Mouse (Mus musculus): ENCODE results near the gene Gzmf. TPM values are rescaled to one million over a fixed set of nuclear protein-coding genes. Genes with fewer than 3 reads are reported as not detected.
"Not testable (repeated sequence)": the region's sequence is repeated elsewhere in the genome, so short reads cannot be mapped to it uniquely, and the experiment has no call there.

The Gzmf gene
- polyA plus RNA-seq, 1 experiment = not detected

GRCm38 (mm10) chr14:56186521-56186920 lies 24.7 kb downstream of the Gzmf start:
- no peaks in the 10 kb centered on the region for H3K4me1 ChIP-seq (replicated peaks; ENCODE audit: control insufficient read depth, insufficient read depth, low read length)
- no peak for TF ChIP-seq CTCF (IDR thresholded peaks at IDR 0.05; ENCODE audit: borderline replicate concordance, control insufficient read depth, extremely low read depth, insufficient read depth, low read length, poor library complexity)
- TF ChIP-seq POLR2A (IDR thresholded peaks at IDR 0.05; ENCODE audit: control insufficient read depth, extremely low read depth, insufficient read depth, low read length, poor library complexity) = no peak
- DNase-seq = no peak
- H3K36me3 ChIP-seq (ENCODE audit: control insufficient read depth, insufficient read depth, low read length) = no peaks in the 10 kb centered on the region
- no peaks in the 10 kb centered on the region for H3K27me3 ChIP-seq (ENCODE audit: control insufficient read depth, insufficient read depth, low read length)
- 83% methylated on average over 5 of the region's 5 CpGs for WGBS
- H3K4me3 ChIP-seq (ENCODE audit: control insufficient read depth, insufficient read depth, low read length) = no peak overlapping the region
- no peak overlapping the region for H3K27ac ChIP-seq (ENCODE audit: control insufficient read depth, insufficient read depth, low read length)

GRCm38 (mm10) chr14:56177651-56178050 lies 33.6 kb downstream of the Gzmf start:
- not testable (repeated sequence) for H3K36me3 ChIP-seq (ENCODE audit: control insufficient read depth, insufficient read depth, low read length); H3K27me3 ChIP-seq (ENCODE audit: control insufficient read depth, insufficient read depth, low read length); H3K27ac ChIP-seq (ENCODE audit: control insufficient read depth, insufficient read depth, low read length); H3K4me3 ChIP-seq (ENCODE audit: control insufficient read depth, insufficient read depth, low read length); H3K4me1 ChIP-seq (replicated peaks; ENCODE audit: control insufficient read depth, insufficient read depth, low read length)
- peak; percentile 65; the same call in 1 of the 2 replicates for TF ChIP-seq CTCF (IDR thresholded peaks at IDR 0.05; ENCODE audit: borderline replicate concordance, control insufficient read depth, extremely low read depth, insufficient read depth, low read length, poor library complexity)
- DNase-seq = peak; percentile 46
- WGBS = 18% methylated on average over 8 of the region's 8 CpGs

GRCm38 (mm10) chr14:56174499-56174898 lies 36.7 kb downstream of the Gzmf start, which contains the start of gene Gzmn:
TSS of gene Gzmn (minus strand) at chr14:56174599.
- no peak for DNase-seq
- no peak for TF ChIP-seq POLR2A (IDR thresholded peaks at IDR 0.05; ENCODE audit: control insufficient read depth, extremely low read depth, insufficient read depth, low read length, poor library complexity)
- no peak within 1 kb of the TSS for H3K4me3 ChIP-seq (ENCODE audit: control insufficient read depth, insufficient read depth, low read length)
- no peaks in the 10 kb centered on the region for H3K4me1 ChIP-seq (replicated peaks; ENCODE audit: control insufficient read depth, insufficient read depth, low read length)
- H3K36me3 ChIP-seq (ENCODE audit: control insufficient read depth, insufficient read depth, low read length) = no peaks in the 10 kb centered on the region
- H3K27me3 ChIP-seq (ENCODE audit: control insufficient read depth, insufficient read depth, low read length) = no peaks in the 10 kb centered on the region
- WGBS = 95% methylated on average over 5 of the region's 5 CpGs
- H3K27ac ChIP-seq (ENCODE audit: control insufficient read depth, insufficient read depth, low read length) = no peak within 1 kb of the TSS

- H3K4me3 ChIP-seq (ENCODE audit: control insufficient read depth, insufficient read depth, low read length) = no peak overlapping the region
- no peaks in the 10 kb centered on the region for H3K4me1 ChIP-seq (replicated peaks; ENCODE audit: control insufficient read depth, insufficient read depth, low read length)
- no peak overlapping the region for H3K27ac ChIP-seq (ENCODE audit: control insufficient read depth, insufficient read depth, low read length)
- no peaks in the 10 kb centered on the region for H3K27me3 ChIP-seq (ENCODE audit: control insufficient read depth, insufficient read depth, low read length)
- DNase-seq = no peak
- H3K36me3 ChIP-seq (ENCODE audit: control insufficient read depth, insufficient read depth, low read length) = no peaks in the 10 kb centered on the region
- no peak for TF ChIP-seq POLR2A (IDR thresholded peaks at IDR 0.05; ENCODE audit: control insufficient read depth, extremely low read depth, insufficient read depth, low read length, poor library complexity)
- no peak for TF ChIP-seq CTCF (IDR thresholded peaks at IDR 0.05; ENCODE audit: borderline replicate concordance, control insufficient read depth, extremely low read depth, insufficient read depth, low read length, poor library complexity)
- 97% methylated on average over 6 of the region's 6 CpGs for WGBS
Observed at GRCm38 (mm10) chr14:56173396-56173795, 37.8 kb downstream of the Gzmf start.

GRCm38 (mm10) chr14:56172744-56173143 lies 38.5 kb downstream of the Gzmf start:
- DNase-seq = no peak
- Histone ChIP-seq H3K36me3 (ENCODE audit: control insufficient read depth, insufficient read depth, low read length) (no peaks in the 10 kb centered on the region), H3K27ac (ENCODE audit: control insufficient read depth, insufficient read depth, low read length) (no peak overlapping the region), H3K27me3 (ENCODE audit: control insufficient read depth, insufficient read depth, low read length) (no peaks in the 10 kb centered on the region), H3K4me3 (ENCODE audit: control insufficient read depth, insufficient read depth, low read length) (no peak overlapping the region), H3K4me1 (replicated peaks; ENCODE audit: control insufficient read depth, insufficient read depth, low read length) (no peaks in the 10 kb centered on the region)
- TF ChIP-seq POLR2A (IDR thresholded peaks at IDR 0.05; ENCODE audit: control insufficient read depth, extremely low read depth, insufficient read depth, low read length, poor library complexity) (no peak), CTCF (IDR thresholded peaks at IDR 0.05; ENCODE audit: borderline replicate concordance, control insufficient read depth, extremely low read depth, insufficient read depth, low read length, poor library complexity) (no peak)
- 93% methylated on average over 5 of the region's 5 CpGs for WGBS

- H3K4me3 ChIP-seq (ENCODE audit: control insufficient read depth, insufficient read depth, low read length) = no peak overlapping the region
- H3K4me1 ChIP-seq (replicated peaks; ENCODE audit: control insufficient read depth, insufficient read depth, low read length) = no peaks in the 10 kb centered on the region
- no peak overlapping the region for H3K27ac ChIP-seq (ENCODE audit: control insufficient read depth, insufficient read depth, low read length)
- DNase-seq = no peak
- 70% methylated on average over 6 of the region's 6 CpGs for WGBS
- H3K27me3 ChIP-seq (ENCODE audit: control insufficient read depth, insufficient read depth, low read length) = no peaks in the 10 kb centered on the region
- TF ChIP-seq CTCF (IDR thresholded peaks at IDR 0.05; ENCODE audit: borderline replicate concordance, control insufficient read depth, extremely low read depth, insufficient read depth, low read length, poor library complexity) = no peak
- no peak for TF ChIP-seq POLR2A (IDR thresholded peaks at IDR 0.05; ENCODE audit: control insufficient read depth, extremely low read depth, insufficient read depth, low read length, poor library complexity)
- H3K36me3 ChIP-seq (ENCODE audit: control insufficient read depth, insufficient read depth, low read length) = no peaks in the 10 kb centered on the region
Observed at GRCm38 (mm10) chr14:56168009-56168408, 43.2 kb downstream of the Gzmf start.

- TF ChIP-seq CTCF (IDR thresholded peaks at IDR 0.05; ENCODE audit: borderline replicate concordance, control insufficient read depth, extremely low read depth, insufficient read depth, low read length, poor library complexity) = no peak
- TF ChIP-seq POLR2A (IDR thresholded peaks at IDR 0.05; ENCODE audit: control insufficient read depth, extremely low read depth, insufficient read depth, low read length, poor library complexity) = no peak
- no peak for DNase-seq
- H3K27ac ChIP-seq (ENCODE audit: control insufficient read depth, insufficient read depth, low read length) = no peak overlapping the region
- no peaks in the 10 kb centered on the region for H3K36me3 ChIP-seq (ENCODE audit: control insufficient read depth, insufficient read depth, low read length)
- H3K27me3 ChIP-seq (ENCODE audit: control insufficient read depth, insufficient read depth, low read length) = no peaks in the 10 kb centered on the region
- WGBS = 80% methylated on average over 2 of the region's 2 CpGs
- no peaks in the 10 kb centered on the region for H3K4me1 ChIP-seq (replicated peaks; ENCODE audit: control insufficient read depth, insufficient read depth, low read length)
- no peak overlapping the region for H3K4me3 ChIP-seq (ENCODE audit: control insufficient read depth, insufficient read depth, low read length)
Observed at GRCm38 (mm10) chr14:56162109-56162508, 49.1 kb downstream of the Gzmf start.

GRCm38 (mm10) chr14:56159479-56159878 lies 51.7 kb downstream of the Gzmf start, which contains the start of gene Gzmg:
TSS of gene Gzmg (minus strand) at chr14:56159579.
- H3K36me3 ChIP-seq (ENCODE audit: control insufficient read depth, insufficient read depth, low read length); H3K4me3 ChIP-seq (ENCODE audit: control insufficient read depth, insufficient read depth, low read length); H3K4me1 ChIP-seq (replicated peaks; ENCODE audit: control insufficient read depth, insufficient read depth, low read length); H3K27me3 ChIP-seq (ENCODE audit: control insufficient read depth, insufficient read depth, low read length); H3K27ac ChIP-seq (ENCODE audit: control insufficient read depth, insufficient read depth, low read length); DNase-seq: not testable (repeated sequence)
- 83% methylated on average over 2 of the region's 2 CpGs for WGBS

Data from thymus, adult 2 months (tissue).